10 mouse cellular contexts compared by ENCODE assay signal in the genomic region with DNA sequence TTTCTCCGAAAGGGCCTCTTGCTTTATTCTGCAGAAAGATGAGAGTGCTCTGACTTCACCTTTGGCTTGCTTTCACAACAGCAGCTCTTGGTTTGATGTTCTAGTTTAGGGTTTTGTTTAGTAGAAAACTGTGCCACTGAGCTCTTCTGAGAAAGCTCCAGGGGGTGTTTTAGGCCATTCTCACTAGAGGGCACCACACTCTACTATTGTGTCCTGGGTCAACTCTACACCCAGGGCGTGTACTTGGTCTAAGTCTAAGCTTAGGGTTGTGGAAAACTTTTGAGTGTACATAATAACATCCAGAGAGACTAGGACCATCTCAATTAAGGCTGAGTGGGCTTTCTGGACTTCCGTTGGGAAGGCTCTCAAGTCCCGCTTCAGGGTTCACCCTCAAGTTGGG.
A peak's percentile ranks its signal among the peaks of the same experiment; 100 is the strongest.
DNase-seq lines count a peak whose midpoint lies in the region; ATAC-seq lines count a peak whose summit lies in the region.
"Had no signal": no experiment of that assay in that cellular context is flagged by ENCODE, and none has a peak within 500 bp of the region (broad histone marks: within the 10 kb centered on the region; RNA-seq: fewer than 3 reads in every experiment).

No protein-coding gene starts in this region.

- no peak for DNase-seq in frontal cortex, postnatal 10 days (ENCODE audit: low spot score in 2 of 2)
- DNase-seq in 416B (ENCODE audit: low read depth): peak; percentile 55
- peak; percentile 52 for DNase-seq in adrenal gland, postnatal 10 days
- peak; percentile 52 to 59 for DNase-seq in kidney, postnatal 25 days
- DNase-seq in ovary, postnatal 36 days (ENCODE audit: low spot score): no peak
- DNase-seq in frontal cortex, postnatal 14 days (ENCODE audit: low spot score in 2 of 2): no peak

- no peak overlapping the region for H3K9ac ChIP-seq in hindbrain, embryonic 16.5 days (ENCODE audit: low read depth, low read length)
- H3K9ac ChIP-seq: hindbrain, embryonic 15.5 days; neural tube, embryonic 13.5 days had no signal

- no peaks in the 10 kb centered on the region for H3K9me3 ChIP-seq in hindbrain, embryonic 16.5 days (ENCODE audit: control insufficient read depth, low read length)
- H3K9me3 ChIP-seq: hindbrain, embryonic 15.5 days; neural tube, embryonic 13.5 days had no signal

- H3K27ac ChIP-seq in hindbrain, embryonic 16.5 days (ENCODE audit: low read depth, low read length): no peak overlapping the region
- H3K27ac ChIP-seq: hindbrain, embryonic 15.5 days; neural tube, embryonic 13.5 days had no signal

- H3K4me3 ChIP-seq in hindbrain, embryonic 16.5 days (ENCODE audit: low read length): no peak overlapping the region
- H3K4me3 ChIP-seq: hindbrain, embryonic 15.5 days; neural tube, embryonic 13.5 days had no signal

- peak; percentile 74 for ATAC-seq in frontal cortex, adult (ENCODE audit: low TSS enrichment)
- no peak for ATAC-seq in hindbrain, embryonic 16.5 days

- H3K4me2 ChIP-seq in hindbrain, embryonic 16.5 days (ENCODE audit: low read length): no peak overlapping the region
- H3K4me2 ChIP-seq: hindbrain, embryonic 15.5 days; neural tube, embryonic 13.5 days had no signal

- no peaks in the 10 kb centered on the region for H3K4me1 ChIP-seq in hindbrain, embryonic 16.5 days (ENCODE audit: control insufficient read depth, insufficient read depth, low read depth, low read length)
- H3K4me1 ChIP-seq: hindbrain, embryonic 15.5 days; neural tube, embryonic 13.5 days had no signal

- 88% methylated on average over 4 of the region's 4 CpGs for WGBS in hindbrain, embryonic 16.5 days

- no peaks in the 10 kb centered on the region for H3K36me3 ChIP-seq in hindbrain, embryonic 16.5 days (ENCODE audit: control insufficient read depth, insufficient read depth, low read length)

- no peaks in the 10 kb centered on the region for H3K27me3 ChIP-seq in hindbrain, embryonic 16.5 days (replicated peaks; ENCODE audit: control insufficient read depth, insufficient read depth, low read length)
- H3K27me3 ChIP-seq: hindbrain, embryonic 15.5 days; neural tube, embryonic 13.5 days had no signal

Comparison
In these comparisons a context has a peak if more than half of its experiments do, and no peak if none do; other contexts are left out.
1. DNase-seq: peak in 416B (single experiment), adrenal gland, postnatal 10 days (single experiment) and kidney, postnatal 25 days (2 of 2); none in frontal cortex, postnatal 10 days (0 of 2), ovary, postnatal 36 days (single experiment) and frontal cortex, postnatal 14 days (0 of 2).